Mouse (Mus musculus) megakaryocyte, embryonic 14.5 days (primary cell): ENCODE measurements around the gene Prss45.

ENCODE experiments used
- FLI1 ChIP-seq: IDR thresholded peaks from 2 replicates; pipeline ENCODE4 v1.6.1; 2012; ENCODE audit warnings: low read length, inconsistent platforms, mixed read lengths
- GATA1 ChIP-seq: IDR thresholded peaks from 3 replicates; pipeline ENCODE4 v1.6.1; 2012; ENCODE audit warnings: mixed read lengths, low read length, inconsistent platforms, borderline replicate concordance

DNA sequence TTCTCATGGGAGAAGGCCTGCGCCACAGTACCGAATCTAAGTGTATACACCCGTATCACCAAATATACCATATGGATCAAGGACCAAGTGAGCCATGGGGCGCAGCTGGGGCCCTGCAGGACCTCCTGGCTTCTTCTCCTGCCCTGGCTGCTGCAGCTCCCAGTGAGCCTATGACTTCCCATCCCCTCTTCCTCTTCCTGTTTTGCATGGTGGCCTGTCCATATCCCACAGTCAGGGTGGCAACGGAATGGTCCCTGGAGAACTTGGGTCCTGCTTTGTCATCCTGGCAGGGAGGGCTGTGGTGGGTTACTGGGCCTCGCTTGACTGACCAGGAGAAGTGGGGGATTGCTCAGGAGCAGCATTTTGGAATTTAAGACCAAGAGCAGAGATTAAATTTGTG is 6.5 kb downstream of the Prss45 start:
- no peak for TF ChIP-seq GATA1
- TF ChIP-seq FLI1, result no peak
